Mouse (Mus musculus): ENCODE measurements around the gene St5. TPM values are rescaled to one million over a fixed set of nuclear protein-coding genes. Genes with fewer than 3 reads are reported as not detected.

The St5 gene
- polyA plus RNA-seq, 1 experiment from 2014 or later = 35.8 TPM

GRCm38 (mm10) chr7:109686585-109687128 is 16.7 kb downstream of the St5 start:
- no peak overlapping the region for H3K27ac ChIP-seq (ENCODE audit: low read depth, low read length)
- ATAC-seq (ENCODE audit: low FRiP score, low TSS enrichment) = no peak
- WGBS = 55% methylated on average over 9 of the region's 9 CpGs

GRCm38 (mm10) chr7:109680879-109681278 is 22.5 kb downstream of the St5 start:
- no peaks in the 10 kb centered on the region for H3K36me3 ChIP-seq (ENCODE audit: control insufficient read depth, insufficient read depth, low read length)
- no peak overlapping the region for H3K27ac ChIP-seq (ENCODE audit: low read depth, low read length)
- WGBS = 92% methylated on average over 1 of the region's 1 CpGs
- H3K9ac ChIP-seq (ENCODE audit: low read depth, low read length) = no peak overlapping the region
- ATAC-seq (ENCODE audit: low FRiP score, low TSS enrichment) = no peak
- no peaks in the 10 kb centered on the region for H3K4me1 ChIP-seq (ENCODE audit: control insufficient read depth, insufficient read depth, low read length)
- H3K4me2 ChIP-seq (replicated peaks; ENCODE audit: low read depth, low read length) = no peak overlapping the region
- H3K9me3 ChIP-seq (ENCODE audit: control insufficient read depth, low read length) = no peaks in the 10 kb centered on the region
- no peak overlapping the region for H3K4me3 ChIP-seq (ENCODE audit: low read length)
- H3K27me3 ChIP-seq (ENCODE audit: control insufficient read depth, insufficient read depth, low read length) = no peaks in the 10 kb centered on the region

More at GRCm38 (mm10) chr7:109686585-109687128, 16.7 kb downstream of the St5 start:
- no peaks in the 10 kb centered on the region for H3K27me3 ChIP-seq (ENCODE audit: control insufficient read depth, insufficient read depth, low read length)
- no peaks in the 10 kb centered on the region for H3K36me3 ChIP-seq (ENCODE audit: control insufficient read depth, insufficient read depth, low read length)
- no peak overlapping the region for H3K4me3 ChIP-seq (ENCODE audit: low read length)
- H3K4me1 ChIP-seq (ENCODE audit: control insufficient read depth, insufficient read depth, low read length) = no peaks in the 10 kb centered on the region
- no peak overlapping the region for H3K4me2 ChIP-seq (replicated peaks; ENCODE audit: low read depth, low read length)
- no peaks in the 10 kb centered on the region for H3K9me3 ChIP-seq (ENCODE audit: control insufficient read depth, low read length)
- H3K9ac ChIP-seq (ENCODE audit: low read depth, low read length) = no peak overlapping the region

GRCm38 (mm10) chr7:109680284-109680683 is 23.1 kb downstream of the St5 start:
- Histone ChIP-seq H3K4me3 (ENCODE audit: low read length) (no peak overlapping the region), H3K36me3 (ENCODE audit: control insufficient read depth, insufficient read depth, low read length) (no peaks in the 10 kb centered on the region), H3K4me1 (ENCODE audit: control insufficient read depth, insufficient read depth, low read length) (no peaks in the 10 kb centered on the region), H3K9me3 (ENCODE audit: control insufficient read depth, low read length) (no peaks in the 10 kb centered on the region), H3K4me2 (replicated peaks; ENCODE audit: low read depth, low read length) (no peak overlapping the region), H3K9ac (ENCODE audit: low read depth, low read length) (no peak overlapping the region), H3K27ac (ENCODE audit: low read depth, low read length) (no peak overlapping the region), H3K27me3 (ENCODE audit: control insufficient read depth, insufficient read depth, low read length) (no peaks in the 10 kb centered on the region)
- no peak for ATAC-seq (ENCODE audit: low FRiP score, low TSS enrichment)
- 92% methylated on average over 2 of the region's 2 CpGs for WGBS

GRCm38 (mm10) chr7:109674944-109675628 is 28.3 kb downstream of the St5 start:
- no peak overlapping the region for H3K27ac ChIP-seq (ENCODE audit: low read depth, low read length)
- no peak overlapping the region for H3K9ac ChIP-seq (ENCODE audit: low read depth, low read length)
- no peaks in the 10 kb centered on the region for H3K9me3 ChIP-seq (ENCODE audit: control insufficient read depth, low read length)
- no peak for ATAC-seq (ENCODE audit: low FRiP score, low TSS enrichment)
- H3K4me2 ChIP-seq (replicated peaks; ENCODE audit: low read depth, low read length) = no peak overlapping the region
- no peak overlapping the region for H3K4me3 ChIP-seq (ENCODE audit: low read length)
- H3K27me3 ChIP-seq (ENCODE audit: control insufficient read depth, insufficient read depth, low read length) = no peaks in the 10 kb centered on the region
- 0 out of 2 replicates have a peak, but pooled peaks cover 6% of the 10 kb centered on the region for H3K4me1 ChIP-seq (ENCODE audit: control insufficient read depth, insufficient read depth, low read length)
- H3K36me3 ChIP-seq (ENCODE audit: control insufficient read depth, insufficient read depth, low read length) = no peaks in the 10 kb centered on the region
- WGBS = 80% methylated on average over 4 of the region's 4 CpGs

DNA sequence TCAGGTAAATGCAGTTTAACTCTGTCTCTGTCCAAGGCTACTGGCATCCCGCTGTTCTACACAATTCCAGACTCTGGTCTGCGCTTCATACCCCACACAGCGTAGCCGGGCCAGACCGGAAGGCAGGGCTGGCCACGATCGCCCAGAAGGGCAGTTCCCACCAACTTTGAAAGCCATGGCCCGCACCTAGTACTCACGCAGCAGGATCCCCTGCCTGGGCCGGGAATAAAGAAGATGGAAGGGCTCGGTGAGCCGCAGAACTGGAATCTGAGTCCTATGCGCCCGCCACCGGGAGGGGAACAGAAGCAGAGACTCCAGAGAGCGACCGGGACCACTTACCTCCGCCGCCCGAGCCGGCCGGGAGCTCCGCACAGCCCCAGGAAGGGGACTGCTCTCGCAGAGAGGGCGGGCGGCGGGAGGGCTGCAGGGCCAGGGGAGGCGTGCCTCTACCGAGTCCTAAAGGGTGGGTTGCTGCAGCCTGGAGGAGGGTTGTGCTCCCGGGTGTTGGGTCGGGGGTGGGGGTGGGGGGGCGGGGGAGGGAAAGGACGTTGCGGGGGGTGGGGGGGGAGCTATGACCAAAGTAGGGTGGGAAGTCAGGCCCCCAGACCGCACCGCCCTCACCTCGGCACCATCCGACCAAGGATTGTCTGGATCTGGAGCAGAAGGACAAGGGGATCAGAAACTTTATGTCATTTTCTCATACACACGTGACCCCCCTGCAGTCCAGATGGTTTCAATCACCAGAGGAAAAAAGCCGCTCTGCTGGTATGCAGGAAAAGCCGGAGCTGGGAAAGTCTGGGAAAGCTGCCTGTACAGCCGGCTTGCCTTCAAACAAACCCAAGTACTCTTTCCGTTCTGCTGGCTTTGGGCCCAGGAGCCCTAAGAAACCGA is 31.6 kb downstream of the St5 start:
- Histone ChIP-seq H3K4me2 (replicated peaks; ENCODE audit: low read depth, low read length) (peak overlapping the region; percentile 59), H3K9me3 (ENCODE audit: control insufficient read depth, low read length) (no peaks in the 10 kb centered on the region), H3K9ac (ENCODE audit: low read depth, low read length) (peak overlapping the region; percentile 89), H3K4me1 (ENCODE audit: control insufficient read depth, insufficient read depth, low read length) (0 out of 2 replicates have a peak, but pooled peaks cover 12% of the 10 kb centered on the region), H3K36me3 (ENCODE audit: control insufficient read depth, insufficient read depth, low read length) (no peaks in the 10 kb centered on the region), H3K4me3 (ENCODE audit: low read length) (peak overlapping the region; percentile 82), H3K27ac (ENCODE audit: low read depth, low read length) (peak overlapping the region; percentile 93), H3K27me3 (ENCODE audit: control insufficient read depth, insufficient read depth, low read length) (no peaks in the 10 kb centered on the region)
- peak; percentile 98 for ATAC-seq (ENCODE audit: low FRiP score, low TSS enrichment)
- WGBS = 1% methylated on average over 42 of the region's 44 CpGs

- ATAC-seq (ENCODE audit: low FRiP score, low TSS enrichment) = no peak
- Histone ChIP-seq H3K27me3 (ENCODE audit: control insufficient read depth, insufficient read depth, low read length) (no peaks in the 10 kb centered on the region), H3K9ac (ENCODE audit: low read depth, low read length) (no peak overlapping the region), H3K4me2 (replicated peaks; ENCODE audit: low read depth, low read length) (peak overlapping the region; percentile 59), H3K36me3 (ENCODE audit: control insufficient read depth, insufficient read depth, low read length) (no peaks in the 10 kb centered on the region), H3K4me1 (ENCODE audit: control insufficient read depth, insufficient read depth, low read length) (0 out of 2 replicates have a peak, but pooled peaks cover 12% of the 10 kb centered on the region), H3K27ac (ENCODE audit: low read depth, low read length) (no peak overlapping the region), H3K4me3 (ENCODE audit: low read length) (no peak overlapping the region), H3K9me3 (ENCODE audit: control insufficient read depth, low read length) (no peaks in the 10 kb centered on the region)
- WGBS = 73% methylated on average over 5 of the region's 5 CpGs
Measured at GRCm38 (mm10) chr7:109669426-109670170, 33.8 kb downstream of the St5 start.

DNA sequence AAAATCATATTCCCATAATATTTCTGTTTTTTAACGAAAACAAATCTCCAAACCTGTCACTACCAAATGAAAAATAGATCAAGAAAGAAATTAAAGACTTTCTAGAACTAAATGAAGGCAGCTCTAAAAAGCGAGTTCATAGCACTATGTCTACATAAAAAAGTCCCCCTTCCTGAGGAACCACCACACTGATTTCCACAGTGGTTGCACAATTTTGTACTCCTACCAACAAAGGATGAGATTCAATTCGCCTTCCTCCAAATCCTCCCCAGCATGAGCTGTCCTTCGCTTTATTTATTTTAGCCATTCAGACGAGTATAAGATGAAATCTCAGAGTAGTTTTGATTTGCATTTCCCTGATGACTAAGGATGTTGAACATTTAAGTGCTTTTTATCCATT is 36.7 kb downstream of the St5 start:
- H3K36me3 ChIP-seq (ENCODE audit: control insufficient read depth, insufficient read depth, low read length) = no peaks in the 10 kb centered on the region
- H3K9ac ChIP-seq (ENCODE audit: low read depth, low read length) = no peak overlapping the region
- no peak for ATAC-seq (ENCODE audit: low FRiP score, low TSS enrichment)
- no peaks in the 10 kb centered on the region for H3K27me3 ChIP-seq (ENCODE audit: control insufficient read depth, insufficient read depth, low read length)
- no peak overlapping the region for H3K27ac ChIP-seq (ENCODE audit: low read depth, low read length)
- H3K9me3 ChIP-seq (ENCODE audit: control insufficient read depth, low read length) = no peaks in the 10 kb centered on the region
- WGBS = 74% methylated on average over 5 of the region's 5 CpGs
- H3K4me1 ChIP-seq (ENCODE audit: control insufficient read depth, insufficient read depth, low read length) = 0 out of 2 replicates have a peak, but pooled peaks cover 7% of the 10 kb centered on the region
- H3K4me3 ChIP-seq (ENCODE audit: low read length) = no peak overlapping the region
- H3K4me2 ChIP-seq (replicated peaks; ENCODE audit: low read depth, low read length) = no peak overlapping the region

DNA sequence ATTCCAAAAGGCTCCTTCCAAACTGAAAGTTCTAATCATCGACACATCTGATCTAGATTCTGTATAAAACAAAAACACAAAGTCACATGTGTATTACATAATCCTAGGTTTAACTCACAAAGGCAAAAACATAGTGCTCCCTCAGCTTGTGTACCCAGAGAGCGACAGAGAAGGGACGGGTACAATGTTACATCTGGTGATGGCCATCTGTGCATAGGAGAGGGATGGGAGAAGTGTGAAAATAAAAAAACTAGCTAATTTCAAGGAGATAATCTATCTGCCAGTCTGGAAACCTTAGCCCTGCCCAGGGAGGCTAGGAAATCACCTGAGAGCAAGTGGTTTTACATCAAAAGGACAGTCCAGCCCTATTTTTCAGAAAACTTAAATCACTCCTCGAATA is 40.8 kb downstream of the St5 start:
- no peaks in the 10 kb centered on the region for H3K9me3 ChIP-seq (ENCODE audit: control insufficient read depth, low read length)
- H3K4me3 ChIP-seq (ENCODE audit: low read length) = no peak overlapping the region

More for the DNA sequence above, 40.8 kb downstream of the St5 start:
- WGBS = 82% methylated on average over 4 of the region's 4 CpGs
- no peaks in the 10 kb centered on the region for H3K36me3 ChIP-seq (ENCODE audit: control insufficient read depth, insufficient read depth, low read length)
- H3K27me3 ChIP-seq (ENCODE audit: control insufficient read depth, insufficient read depth, low read length) = no peaks in the 10 kb centered on the region
- ATAC-seq (ENCODE audit: low FRiP score, low TSS enrichment) = no peak
- H3K4me2 ChIP-seq (replicated peaks; ENCODE audit: low read depth, low read length) = no peak overlapping the region
- no peak overlapping the region for H3K9ac ChIP-seq (ENCODE audit: low read depth, low read length)
- H3K27ac ChIP-seq (ENCODE audit: low read depth, low read length) = no peak overlapping the region
- H3K4me1 ChIP-seq (ENCODE audit: control insufficient read depth, insufficient read depth, low read length) = no peaks in the 10 kb centered on the region

Measured in kidney, embryonic 14.5 days (tissue).